Mouse (Mus musculus): ENCODE results near the gene 2900026A02Rik.

DNA sequence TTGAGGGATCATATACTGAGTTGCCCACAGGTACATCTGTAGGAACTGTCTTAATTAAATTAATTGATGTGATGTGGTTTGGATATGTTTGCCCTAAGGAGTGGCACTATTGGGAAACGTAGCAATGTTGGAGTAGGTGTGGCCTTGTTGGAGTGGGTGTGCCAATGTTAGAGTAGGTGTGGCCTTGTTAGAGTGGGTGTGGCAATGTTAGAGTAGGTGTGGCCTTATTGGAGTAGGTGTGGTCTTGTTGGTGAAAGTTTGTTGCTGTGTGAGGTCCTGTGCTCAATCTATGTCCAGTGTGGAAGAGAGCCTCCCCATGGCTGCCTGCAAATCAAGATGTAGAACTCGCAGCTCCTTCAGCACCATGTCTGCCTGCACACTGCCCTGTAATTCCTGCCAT is 136.7 kb downstream of the 2900026A02Rik start:
- no peak for TF ChIP-seq CTCF (IDR thresholded peaks at IDR 0.05; ENCODE audit: low read depth, low read length)
- TF ChIP-seq POLR2A (IDR thresholded peaks at IDR 0.05; ENCODE audit: extremely low read depth, insufficient read depth, low read length) = no peak
